Mouse (Mus musculus): Measurements from ENCODE around the gene Ksr2. TPM values are rescaled to one million over a fixed set of nuclear protein-coding genes. Genes with fewer than 3 reads are reported as not detected.
A peak's percentile ranks its signal among the peaks of the same experiment; 100 is the strongest.

Ksr2 gene
- total and polyA plus RNA-seq, 3 experiments, result not detected

DNA sequence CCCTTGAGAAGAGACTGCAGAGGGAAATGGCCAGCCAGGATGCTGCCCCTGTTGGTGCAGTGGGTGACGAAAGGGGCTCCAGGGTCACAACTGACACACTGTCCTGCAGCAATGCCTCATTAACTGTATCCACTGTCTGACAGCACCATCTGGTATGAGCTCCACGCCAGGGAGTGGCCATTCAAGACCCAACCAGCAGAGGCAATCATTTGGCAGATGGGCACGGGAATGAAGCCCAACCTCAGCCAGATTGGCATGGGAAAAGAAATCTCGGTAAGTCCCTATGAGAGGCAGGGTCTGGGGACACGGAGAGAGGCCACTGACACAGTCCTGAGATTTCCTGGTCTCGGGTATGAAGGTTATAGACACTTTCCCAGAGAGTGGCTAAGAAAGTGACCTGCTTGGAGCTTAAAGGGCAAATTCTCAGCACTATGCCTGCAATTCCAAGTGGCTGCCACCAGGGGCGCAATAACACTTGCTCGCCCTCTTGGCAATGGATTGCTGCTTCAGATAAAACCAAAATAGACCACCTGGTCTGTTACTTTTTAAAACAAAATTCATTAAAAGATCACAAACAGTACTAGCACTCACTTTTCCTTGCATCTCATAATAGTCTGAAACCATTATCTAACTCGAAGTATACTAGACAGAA is 347.5 kb downstream of the Ksr2 start:
- Histone ChIP-seq H3K9ac (ENCODE audit: control insufficient read depth, low read depth, low read length, poor library complexity, severe bottlenecking) (no peak overlapping the region), H3K9me3 (replicated peaks; ENCODE audit: insufficient read depth, low read length) (no peaks in the 10 kb centered on the region), H3K4me3 (ENCODE audit: control insufficient read depth in 1 of 2, insufficient read depth in 1 of 2, low read depth in 2 of 2, low read length in 2 of 2) (no peak overlapping the region), H3K4me1 (ENCODE audit: control insufficient read depth in 1 of 2, insufficient read depth in 2 of 2, low read length in 2 of 2) (no peaks in the 10 kb centered on the region), H3K36me3 (ENCODE audit: control insufficient read depth in 1 of 2, insufficient read depth in 2 of 2, low read length in 2 of 2) (no peaks in the 10 kb centered on the region), H3K27ac (ENCODE audit: control insufficient read depth, low read depth, low read length) (no peak overlapping the region), H3K27me3 (ENCODE audit: control insufficient read depth in 1 of 2, insufficient read depth in 2 of 2, low read length in 2 of 2) (no peaks in the 10 kb centered on the region), H3K79me2 (ENCODE audit: control insufficient read depth, insufficient read depth, low read length, poor library complexity) (no peaks in the 10 kb centered on the region)
- peak; percentile 36 to 66 (median 65) for TF ChIP-seq CTCF (IDR thresholded peaks at IDR 0.05 in 2 of 3, conservative IDR thresholded peaks at IDR 0.05 in 1 of 3; ENCODE audit: control insufficient read depth in 1 of 3, insufficient read depth in 1 of 3, low read depth in 2 of 3, low read length in 3 of 3, poor library complexity in 1 of 3, severe bottlenecking in 1 of 3)
- TF ChIP-seq CHD1 (IDR thresholded peaks at IDR 0.05; ENCODE audit: low read depth, low read length), result no peak
- TF ChIP-seq TAL1 (IDR thresholded peaks at IDR 0.05; ENCODE audit: low read length), result no peak
- DNase-seq (ENCODE audit: low read depth, low spot score), result peak; percentile 19

DNA sequence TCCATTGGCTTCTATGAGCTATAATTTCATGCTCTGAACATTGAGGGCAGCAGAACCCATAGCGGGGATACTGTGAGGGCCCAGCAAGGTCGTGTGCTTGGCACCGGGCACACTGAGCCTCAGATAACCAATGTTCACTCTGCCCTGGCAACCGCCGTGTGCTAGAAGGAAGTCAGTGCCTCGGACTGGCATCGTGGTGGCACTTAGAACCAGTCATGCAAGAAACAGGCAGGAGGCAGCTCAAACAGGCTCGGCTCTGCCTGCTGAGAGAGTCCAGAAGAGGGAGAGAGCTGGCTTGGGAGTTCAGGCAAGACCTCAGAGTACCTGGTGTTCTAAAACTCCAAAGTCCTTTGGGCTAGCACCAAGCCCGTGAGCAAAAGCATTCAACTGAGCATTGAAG is 350.7 kb downstream of the Ksr2 start:
- DNase-seq (ENCODE audit: low read depth, low spot score), result no peak
- Histone ChIP-seq H3K9ac (ENCODE audit: control insufficient read depth, low read depth, low read length, poor library complexity, severe bottlenecking) (no peak overlapping the region), H3K27ac (ENCODE audit: control insufficient read depth, low read depth, low read length) (no peak overlapping the region), H3K27me3 (ENCODE audit: control insufficient read depth in 1 of 2, insufficient read depth in 2 of 2, low read length in 2 of 2) (no peaks in the 10 kb centered on the region), H3K4me3 (ENCODE audit: control insufficient read depth in 1 of 2, insufficient read depth in 1 of 2, low read depth in 2 of 2, low read length in 2 of 2) (no peak overlapping the region), H3K79me2 (ENCODE audit: control insufficient read depth, insufficient read depth, low read length, poor library complexity) (no peaks in the 10 kb centered on the region), H3K9me3 (replicated peaks; ENCODE audit: insufficient read depth, low read length) (no peaks in the 10 kb centered on the region), H3K4me1 (ENCODE audit: control insufficient read depth in 1 of 2, insufficient read depth in 2 of 2, low read length in 2 of 2) (no peaks in the 10 kb centered on the region), H3K36me3 (ENCODE audit: control insufficient read depth in 1 of 2, insufficient read depth in 2 of 2, low read length in 2 of 2) (no peaks in the 10 kb centered on the region)
- TF ChIP-seq KAT2A (conservative IDR thresholded peaks at IDR 0.05; ENCODE audit: low read depth, low read length) (no peak), ZC3H11A (IDR thresholded peaks at IDR 0.05; ENCODE audit: low read depth, low read length) (no peak), EP300 (IDR thresholded peaks at IDR 0.05; ENCODE audit: low read depth in 1 of 2, low read length in 2 of 2) (no peak), MEF2A (IDR thresholded peaks at IDR 0.05; ENCODE audit: extremely low read depth, insufficient replicate concordance, low read depth, low read length, poor library complexity, severe bottlenecking) (no peak), ELF1 (IDR thresholded peaks at IDR 0.05; ENCODE audit: low read depth, low read length) (no peak), POLR2AphosphoS5 (IDR thresholded peaks at IDR 0.05; ENCODE audit: borderline replicate concordance, low read depth, low read length) (no peak), MAZ (IDR thresholded peaks at IDR 0.05; ENCODE audit: low read depth, low read length) (no peak), GABPA (IDR thresholded peaks at IDR 0.05; ENCODE audit: low read depth, low read length) (no peak), ZKSCAN1 (IDR thresholded peaks at IDR 0.05; ENCODE audit: low read depth, low read length) (no peak), HCFC1 (IDR thresholded peaks at IDR 0.05; ENCODE audit: low read depth, low read length) (no peak), RAD21 (IDR thresholded peaks at IDR 0.05; ENCODE audit: low read depth, low read length) (no peak), USF2 (IDR thresholded peaks at IDR 0.05; ENCODE audit: borderline replicate concordance in 1 of 2, insufficient read depth in 1 of 2, low read depth in 1 of 2, low read length in 2 of 2) (no peak), MXI1 (IDR thresholded peaks at IDR 0.05; ENCODE audit: low read depth, low read length) (no peak), NELFE (IDR thresholded peaks at IDR 0.05; ENCODE audit: low read depth, low read length) (no peak)
